Mouse (Mus musculus): ENCODE measurements around the gene Ahnak2. TPM values are rescaled to one million over a fixed set of nuclear protein-coding genes. Genes with fewer than 3 reads are reported as not detected.
"Not testable (repeated sequence)": the region's sequence is repeated elsewhere in the genome, so short reads cannot be mapped to it uniquely, and the experiment has no call there.

The Ahnak2 gene
- polyA plus RNA-seq, 1 experiment: 25.8 TPM

DNA sequence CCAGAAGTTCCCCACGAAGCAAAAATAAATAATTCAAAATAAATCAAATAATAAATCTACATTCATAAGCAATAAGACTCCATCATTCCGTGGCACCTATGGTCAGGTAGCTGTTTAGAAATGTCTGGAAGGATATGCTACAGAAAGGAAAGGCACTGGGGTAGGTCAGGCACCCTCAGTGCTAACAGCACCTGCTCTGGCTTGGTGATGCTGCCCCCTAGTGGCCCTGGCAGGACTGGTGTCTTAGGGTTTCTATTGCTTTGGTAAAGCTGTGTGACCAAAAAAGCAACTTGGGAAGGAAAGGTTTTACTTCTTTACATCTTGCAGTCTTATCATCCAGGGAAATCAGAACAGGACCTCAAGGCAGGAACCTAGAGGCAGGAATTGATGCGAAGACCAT, 41.3 kb upstream of the Ahnak2 start:
- TF ChIP-seq POLR2A (IDR thresholded peaks at IDR 0.05; ENCODE audit: insufficient read depth, low read length): no peak
- TF ChIP-seq EP300 (IDR thresholded peaks at IDR 0.05; ENCODE audit: insufficient read depth, low read depth, low read length): no peak
- TF ChIP-seq CTCF (IDR thresholded peaks at IDR 0.05; ENCODE audit: low read depth, low read length): peak; percentile 99
- no peaks in the 10 kb centered on the region for H3K27me3 ChIP-seq (ENCODE audit: control insufficient read depth, insufficient read depth, low read length, poor library complexity, severe bottlenecking)
- H3K4me3 ChIP-seq (ENCODE audit: low read depth, low read length): no peak overlapping the region
- no peaks in the 10 kb centered on the region for H3K36me3 ChIP-seq (ENCODE audit: control insufficient read depth, insufficient read depth, low read length, poor library complexity, severe bottlenecking)
- 0 out of 2 replicates have a peak, but pooled peaks cover 2% of the 10 kb centered on the region for H3K9me3 ChIP-seq (replicated peaks; ENCODE audit: control insufficient read depth, insufficient read depth, low read length, poor library complexity, severe bottlenecking)
- no peak overlapping the region for H3K9ac ChIP-seq (ENCODE audit: low read depth, poor library complexity, severe bottlenecking)
- H3K4me1 ChIP-seq (ENCODE audit: control insufficient read depth, insufficient read depth, low read length): no peaks in the 10 kb centered on the region
- no peak overlapping the region for H3K27ac ChIP-seq (ENCODE audit: insufficient read depth, low read length)

DNA sequence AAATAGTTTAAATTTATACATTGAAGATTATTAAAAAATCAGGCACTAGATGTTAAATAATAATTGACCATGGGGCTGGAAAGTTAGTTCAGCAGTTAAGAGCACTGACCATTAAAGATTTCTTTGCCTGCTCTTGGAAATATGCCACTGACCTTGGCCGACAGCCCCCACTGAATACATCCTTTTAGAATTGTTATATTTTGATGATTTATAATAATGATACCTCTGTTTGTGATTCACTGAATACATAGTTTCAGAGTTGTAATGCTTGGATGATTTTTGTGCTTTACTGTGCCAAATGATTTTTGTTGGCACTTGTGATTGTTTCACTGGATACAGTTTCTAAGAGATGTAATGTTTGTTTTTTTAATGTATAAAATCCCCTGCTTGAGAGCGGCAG, 39.7 kb upstream of the Ahnak2 start:
- H3K4me3 ChIP-seq (ENCODE audit: low read depth, low read length); H3K27ac ChIP-seq (ENCODE audit: insufficient read depth, low read length); H3K4me1 ChIP-seq (ENCODE audit: control insufficient read depth, insufficient read depth, low read length); H3K36me3 ChIP-seq (ENCODE audit: control insufficient read depth, insufficient read depth, low read length, poor library complexity, severe bottlenecking); H3K9ac ChIP-seq (ENCODE audit: low read depth, poor library complexity, severe bottlenecking); H3K9me3 ChIP-seq (replicated peaks; ENCODE audit: control insufficient read depth, insufficient read depth, low read length, poor library complexity, severe bottlenecking); H3K27me3 ChIP-seq (ENCODE audit: control insufficient read depth, insufficient read depth, low read length, poor library complexity, severe bottlenecking): not testable (repeated sequence)

DNA sequence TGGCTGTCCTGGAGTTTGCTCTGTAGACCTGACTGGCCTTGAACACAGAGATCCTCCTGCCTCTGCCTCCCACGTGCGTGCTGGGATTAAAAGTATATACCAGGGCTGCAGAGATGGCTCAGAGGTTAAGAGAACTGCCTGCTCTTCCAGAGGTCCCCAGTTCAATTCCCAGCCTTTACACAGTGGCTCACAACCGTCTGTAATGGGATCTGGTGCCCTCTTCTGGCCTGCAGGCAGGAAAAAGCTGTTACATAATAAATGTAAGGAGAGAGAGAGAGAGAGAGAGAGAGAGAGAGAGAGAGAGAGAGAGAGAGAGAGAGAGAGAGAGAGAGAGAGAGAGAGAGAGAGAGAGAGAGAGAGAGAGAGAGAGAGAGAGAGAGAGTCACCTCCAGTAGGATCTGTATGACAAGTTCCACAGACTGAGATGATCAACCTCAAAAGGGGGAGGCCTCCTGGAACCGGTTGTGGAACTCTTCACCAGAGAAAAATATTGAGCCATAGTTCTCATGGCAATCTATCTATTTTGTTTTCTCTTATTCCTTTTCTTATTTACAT, 39.0 kb upstream of the Ahnak2 start:
- not testable (repeated sequence) for H3K4me3 ChIP-seq (ENCODE audit: low read depth, low read length)

DNA sequence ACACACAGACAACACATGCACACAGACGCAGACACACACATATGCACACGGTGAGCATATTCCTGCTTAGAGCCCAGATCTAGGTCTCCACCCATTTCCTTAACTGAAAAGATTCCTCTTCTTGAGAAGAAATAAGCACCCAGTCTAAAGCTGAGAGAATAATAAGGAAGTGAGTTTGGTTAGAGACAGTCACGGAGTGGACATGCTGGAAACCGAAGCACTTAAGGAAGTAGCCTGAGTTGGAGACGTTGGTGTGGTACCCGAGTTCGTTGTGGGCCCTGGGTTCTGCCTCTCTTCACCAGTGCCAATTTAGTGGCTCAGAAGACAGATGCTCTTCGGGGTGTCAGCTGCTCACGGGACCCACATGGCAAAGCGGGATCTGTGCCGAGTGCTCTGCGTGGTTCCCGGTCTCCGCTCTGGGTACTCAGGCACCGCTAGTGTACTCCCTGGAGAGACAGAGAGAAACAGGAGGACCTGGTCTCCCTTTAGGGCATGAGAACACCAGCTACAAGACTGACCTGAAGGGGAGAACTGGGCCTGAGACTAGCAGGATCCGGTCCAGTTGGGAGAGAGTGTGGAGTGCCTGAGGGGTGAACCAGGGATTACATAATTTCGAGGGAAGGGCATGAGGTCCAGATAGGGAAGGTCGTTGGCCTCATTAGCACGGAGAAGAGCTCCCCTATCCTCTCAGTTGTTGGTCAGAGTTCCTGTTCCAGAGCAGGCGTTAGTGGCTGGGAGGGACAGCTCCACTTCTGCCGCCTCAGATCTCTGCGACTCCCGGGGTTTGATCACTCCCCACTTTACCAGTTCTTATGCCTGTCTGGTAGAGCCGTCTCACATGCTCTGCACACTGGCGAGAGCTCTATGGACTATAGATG, 38.0 kb upstream of the Ahnak2 start:
- no peak overlapping the region for H3K4me3 ChIP-seq (ENCODE audit: low read depth, low read length)
- H3K9me3 ChIP-seq (replicated peaks; ENCODE audit: control insufficient read depth, insufficient read depth, low read length, poor library complexity, severe bottlenecking): 0 out of 2 replicates have a peak, but pooled peaks cover 2% of the 10 kb centered on the region
- H3K4me1 ChIP-seq (ENCODE audit: control insufficient read depth, insufficient read depth, low read length): no peaks in the 10 kb centered on the region
- H3K9ac ChIP-seq (ENCODE audit: low read depth, poor library complexity, severe bottlenecking): no peak overlapping the region
- H3K36me3 ChIP-seq (ENCODE audit: control insufficient read depth, insufficient read depth, low read length, poor library complexity, severe bottlenecking): no peaks in the 10 kb centered on the region
- TF ChIP-seq POLR2A (IDR thresholded peaks at IDR 0.05; ENCODE audit: insufficient read depth, low read length) (no peak), EP300 (IDR thresholded peaks at IDR 0.05; ENCODE audit: insufficient read depth, low read depth, low read length) (no peak), CTCF (IDR thresholded peaks at IDR 0.05; ENCODE audit: low read depth, low read length) (no peak)
- H3K27ac ChIP-seq (ENCODE audit: insufficient read depth, low read length): no peak overlapping the region
- H3K27me3 ChIP-seq (ENCODE audit: control insufficient read depth, insufficient read depth, low read length, poor library complexity, severe bottlenecking): no peaks in the 10 kb centered on the region

More for the DNA sequence above, 39.0 kb upstream of the Ahnak2 start:
- not testable (repeated sequence) for H3K27ac ChIP-seq (ENCODE audit: insufficient read depth, low read length); H3K36me3 ChIP-seq (ENCODE audit: control insufficient read depth, insufficient read depth, low read length, poor library complexity, severe bottlenecking); H3K9ac ChIP-seq (ENCODE audit: low read depth, poor library complexity, severe bottlenecking); H3K9me3 ChIP-seq (replicated peaks; ENCODE audit: control insufficient read depth, insufficient read depth, low read length, poor library complexity, severe bottlenecking); H3K27me3 ChIP-seq (ENCODE audit: control insufficient read depth, insufficient read depth, low read length, poor library complexity, severe bottlenecking); H3K4me1 ChIP-seq (ENCODE audit: control insufficient read depth, insufficient read depth, low read length)
- peak; percentile 26 for TF ChIP-seq CTCF (IDR thresholded peaks at IDR 0.05; ENCODE audit: low read depth, low read length)

DNA sequence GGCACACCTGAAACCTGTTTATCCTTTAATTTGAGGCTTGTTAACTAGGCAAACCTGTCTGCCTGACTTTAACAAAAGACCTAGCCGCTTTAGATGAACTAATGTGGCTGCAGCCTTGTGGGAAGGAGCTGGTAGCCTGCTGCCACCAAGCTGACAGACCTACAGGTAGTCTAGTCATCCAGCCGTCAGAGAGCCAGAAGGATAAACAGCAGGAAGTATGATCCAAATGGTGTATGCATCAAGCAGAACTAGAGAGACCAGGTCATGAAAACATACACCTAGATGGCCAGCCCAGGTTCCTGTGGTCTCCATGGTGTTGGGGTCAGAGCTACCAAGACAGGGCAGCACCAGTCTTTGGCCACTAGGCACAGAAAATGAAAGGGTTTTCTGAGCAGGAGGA, 32.6 kb upstream of the Ahnak2 start:
- Histone ChIP-seq H3K9ac (ENCODE audit: low read depth, poor library complexity, severe bottlenecking) (no peak overlapping the region), H3K4me1 (ENCODE audit: control insufficient read depth, insufficient read depth, low read length) (peaks cover 4% of the 10 kb centered on the region), H3K9me3 (replicated peaks; ENCODE audit: control insufficient read depth, insufficient read depth, low read length, poor library complexity, severe bottlenecking) (0 out of 2 replicates have a peak, but pooled peaks cover 2% of the 10 kb centered on the region), H3K36me3 (ENCODE audit: control insufficient read depth, insufficient read depth, low read length, poor library complexity, severe bottlenecking) (peaks cover 3% of the 10 kb centered on the region), H3K27ac (ENCODE audit: insufficient read depth, low read length) (no peak overlapping the region), H3K27me3 (ENCODE audit: control insufficient read depth, insufficient read depth, low read length, poor library complexity, severe bottlenecking) (no peaks in the 10 kb centered on the region), H3K4me3 (ENCODE audit: low read depth, low read length) (no peak overlapping the region)
- TF ChIP-seq POLR2A (IDR thresholded peaks at IDR 0.05; ENCODE audit: insufficient read depth, low read length): no peak
- no peak for TF ChIP-seq CTCF (IDR thresholded peaks at IDR 0.05; ENCODE audit: low read depth, low read length)
- TF ChIP-seq EP300 (IDR thresholded peaks at IDR 0.05; ENCODE audit: insufficient read depth, low read depth, low read length): no peak

DNA sequence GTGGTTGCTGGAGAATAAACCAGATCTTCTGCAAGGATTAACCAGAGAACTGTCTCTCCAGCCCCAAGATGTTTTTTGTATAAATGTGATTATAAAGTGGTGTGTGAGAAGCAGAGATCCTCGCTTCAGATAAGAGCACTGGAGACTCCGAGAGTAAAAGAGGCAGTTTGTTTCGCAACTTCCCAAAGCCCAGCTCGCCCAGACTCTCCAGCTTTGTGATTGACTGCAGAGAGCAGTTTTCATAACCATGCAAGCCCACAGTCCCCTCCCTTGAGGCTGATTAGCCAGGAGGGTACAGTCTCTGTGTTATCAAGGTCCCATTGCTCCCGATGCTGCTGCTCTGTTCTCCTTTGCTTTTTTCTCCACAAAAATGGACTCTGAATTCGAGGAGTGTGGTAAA, 31.1 kb upstream of the Ahnak2 start:
- TF ChIP-seq CTCF (IDR thresholded peaks at IDR 0.05; ENCODE audit: low read depth, low read length): no peak
- no peak for TF ChIP-seq EP300 (IDR thresholded peaks at IDR 0.05; ENCODE audit: insufficient read depth, low read depth, low read length)
- no peak for TF ChIP-seq POLR2A (IDR thresholded peaks at IDR 0.05; ENCODE audit: insufficient read depth, low read length)
- Histone ChIP-seq H3K4me3 (ENCODE audit: low read depth, low read length) (no peak overlapping the region), H3K9ac (ENCODE audit: low read depth, poor library complexity, severe bottlenecking) (no peak overlapping the region), H3K27me3 (ENCODE audit: control insufficient read depth, insufficient read depth, low read length, poor library complexity, severe bottlenecking) (no peaks in the 10 kb centered on the region), H3K36me3 (ENCODE audit: control insufficient read depth, insufficient read depth, low read length, poor library complexity, severe bottlenecking) (peaks cover 3% of the 10 kb centered on the region), H3K9me3 (replicated peaks; ENCODE audit: control insufficient read depth, insufficient read depth, low read length, poor library complexity, severe bottlenecking) (no peaks in the 10 kb centered on the region), H3K27ac (ENCODE audit: insufficient read depth, low read length) (no peak overlapping the region), H3K4me1 (ENCODE audit: control insufficient read depth, insufficient read depth, low read length) (peaks cover 4% of the 10 kb centered on the region)
